Mouse (Mus musculus) brain, embryonic 14.5 days (tissue): ENCODE measurements around the gene Fzd7.

Experiments used
- CTCF ChIP-seq: fragments of 200-500 bp; IDR thresholded peaks from 2 replicates; pipeline ENCODE4 v1.5.1; 2012; ENCODE audit warnings: inconsistent platforms, mild to moderate bottlenecking, moderate library complexity, borderline replicate concordance; ENCODE audit not compliant: insufficient read depth, insufficient read length; ENCODE audit errors: extremely low read depth
- POLR2A ChIP-seq: fragments of 200-500 bp; IDR thresholded peaks from 2 replicates; pipeline ENCODE4 v1.6.1; 2012; ENCODE audit warnings: mild to moderate bottlenecking, inconsistent platforms, borderline replicate concordance; ENCODE audit not compliant: poor library complexity, insufficient read depth, insufficient read length, severe bottlenecking; ENCODE audit errors: extremely low read depth

GRCm38 (mm10) chr1:59438330-59438729, 43.9 kb upstream of the Fzd7 start:
- TF ChIP-seq CTCF: no peak
- no peak for TF ChIP-seq POLR2A
